24 mouse cellular contexts compared by ENCODE assay signal in genomic region chr12:80909631-80910030, GRCm38 (mm10). TPM values are rescaled to one million over a fixed set of nuclear protein-coding genes. Genes with fewer than 3 reads are reported as not detected.
DNase-seq lines count a peak whose midpoint lies in the region; ATAC-seq and TF ChIP-seq lines count a peak whose summit lies in the region.
"Had no signal": no experiment of that assay in that cellular context is flagged by ENCODE, and none has a peak within 500 bp of the region (broad histone marks: within the 10 kb centered on the region; RNA-seq: fewer than 3 reads in every experiment).

No protein-coding gene starts in this region.

- no peak for TF ChIP-seq POLR2A in liver, adult 2 months (IDR thresholded peaks at IDR 0.05; ENCODE audit: extremely low read depth, insufficient read depth, low read length)

- no peaks in the 10 kb centered on the region for H3K79me2 ChIP-seq in liver, adult 2 months (ENCODE audit: control insufficient read depth, insufficient read depth, low read length)

- H3K27me3 ChIP-seq in liver, adult 2 months (ENCODE audit: control insufficient read depth, insufficient read depth, low read length), result no peaks in the 10 kb centered on the region
- H3K27me3 ChIP-seq in liver, embryonic 13.5 days, result no peaks in the 10 kb centered on the region
- no peaks in the 10 kb centered on the region for H3K27me3 ChIP-seq in liver, embryonic 16.5 days (ENCODE audit: control insufficient read depth, insufficient read depth, low read depth, low read length)
- H3K27me3 ChIP-seq in forebrain, embryonic 12.5 days, result no peaks in the 10 kb centered on the region
- no peaks in the 10 kb centered on the region for H3K27me3 ChIP-seq in intestine, postnatal 0 days (replicated peaks; ENCODE audit: control insufficient read depth, insufficient read depth, low read length)
- H3K27me3 ChIP-seq: forebrain, embryonic 15.5 days; hindbrain, embryonic 12.5 days; hindbrain, embryonic 15.5 days had no signal

- no peak overlapping the region for H3K4me2 ChIP-seq in liver, embryonic 13.5 days
- H3K4me2 ChIP-seq in liver, embryonic 16.5 days (ENCODE audit: low read depth, low read length), result no peak overlapping the region
- H3K4me2 ChIP-seq in forebrain, embryonic 12.5 days, result no peak overlapping the region
- H3K4me2 ChIP-seq in intestine, postnatal 0 days (replicated peaks; ENCODE audit: low read depth), result no peak overlapping the region
- H3K4me2 ChIP-seq: forebrain, embryonic 15.5 days; heart, embryonic 11.5 days; hindbrain, embryonic 12.5 days; hindbrain, embryonic 15.5 days had no signal

- DNase-seq in liver, adult 2 months (ENCODE audit: extremely low read depth, low read depth, low spot score), result peak; percentile 100
- no peak for DNase-seq in liver
- no peak for DNase-seq in liver, embryonic 13.5 days
- DNase-seq in left cerebral cortex, postnatal 4 days, result no peak
- DNase-seq: adrenal gland, adult 2 months; adrenal gland, postnatal 14 days; cerebellum, adult 11 months; cerebellum, adult 9-10 months; cerebellum, postnatal 14 days; gastrocnemius, postnatal 25 days; heart, adult 2 months had no signal

- ATAC-seq in liver, embryonic 13.5 days (ENCODE audit: low read depth), result peak; percentile 80
- peak; percentile 88 for ATAC-seq in liver, embryonic 16.5 days (ENCODE audit: low read depth)
- ATAC-seq in forebrain, embryonic 12.5 days (ENCODE audit: low FRiP score), result no peak
- no peak for ATAC-seq in intestine, postnatal 0 days
- ATAC-seq: CD4-positive, CD25-positive, alpha-beta regulatory T cell, adult 4 months; forebrain, embryonic 15.5 days had no signal

- WGBS in liver, adult 2 months, result 23% methylated on average over 8 of the region's 8 CpGs
- WGBS in liver, embryonic 13.5 days (ENCODE audit: insufficient replicate concordance), result 57% methylated on average over 8 of the region's 8 CpGs
- 54% methylated on average over 8 of the region's 8 CpGs for WGBS in liver, embryonic 16.5 days (ENCODE audit: insufficient replicate concordance)
- 91% methylated on average over 8 of the region's 8 CpGs for WGBS in forebrain, embryonic 12.5 days
- WGBS in intestine, postnatal 0 days, result 52% methylated on average over 8 of the region's 8 CpGs

- no peak for TF ChIP-seq CTCF in liver, adult 2 months (IDR thresholded peaks at IDR 0.05; ENCODE audit: low read depth, low read length)
- no peak for TF ChIP-seq CTCF in intestine, postnatal 0 days (IDR thresholded peaks at IDR 0.05; ENCODE audit: low read depth)

- peak overlapping the region; percentile 75 for H3K27ac ChIP-seq in liver, adult 2 months (replicated peaks; ENCODE audit: insufficient read depth, low read depth, low read length)
- peak overlapping the region; percentile 39; the same call in 1 of the 2 replicates for H3K27ac ChIP-seq in liver, embryonic 13.5 days
- peak overlapping the region; percentile 55 for H3K27ac ChIP-seq in liver, embryonic 16.5 days (ENCODE audit: low read length)
- no peak overlapping the region for H3K27ac ChIP-seq in forebrain, embryonic 12.5 days
- H3K27ac ChIP-seq in intestine, postnatal 0 days (ENCODE audit: low read depth, low read length), result no peak overlapping the region
- H3K27ac ChIP-seq: forebrain, embryonic 10.5 days; forebrain, embryonic 15.5 days; heart, adult 2 months; hindbrain, embryonic 12.5 days; hindbrain, embryonic 15.5 days had no signal

- 0 out of 2 replicates have a peak, but pooled peaks cover 4% of the 10 kb centered on the region for H3K9me3 ChIP-seq in liver, embryonic 13.5 days (replicated peaks)
- no peaks in the 10 kb centered on the region for H3K9me3 ChIP-seq in liver, embryonic 16.5 days (replicated peaks; ENCODE audit: control insufficient read depth, low read length)
- H3K9me3 ChIP-seq in forebrain, embryonic 12.5 days, result 0 out of 2 replicates have a peak, but pooled peaks cover 4% of the 10 kb centered on the region
- H3K9me3 ChIP-seq in intestine, postnatal 0 days (ENCODE audit: control insufficient read depth), result no peaks in the 10 kb centered on the region
- H3K9me3 ChIP-seq: forebrain, embryonic 10.5 days; forebrain, embryonic 15.5 days; hindbrain, embryonic 12.5 days; hindbrain, embryonic 15.5 days had no signal

- no peaks in the 10 kb centered on the region for H3K36me3 ChIP-seq in liver, adult 2 months (ENCODE audit: control insufficient read depth, insufficient read depth, low read length)
- no peaks in the 10 kb centered on the region for H3K36me3 ChIP-seq in liver, embryonic 13.5 days
- H3K36me3 ChIP-seq in liver, embryonic 16.5 days (ENCODE audit: control insufficient read depth, insufficient read depth), result no peaks in the 10 kb centered on the region
- H3K36me3 ChIP-seq in forebrain, embryonic 12.5 days (replicated peaks), result no peaks in the 10 kb centered on the region
- no peaks in the 10 kb centered on the region for H3K36me3 ChIP-seq in intestine, postnatal 0 days (ENCODE audit: control insufficient read depth, insufficient read depth)
- H3K36me3 ChIP-seq: forebrain, embryonic 10.5 days; forebrain, embryonic 15.5 days; hindbrain, embryonic 12.5 days; hindbrain, embryonic 15.5 days had no signal

- no peak overlapping the region for H3K4me3 ChIP-seq in liver, adult 2 months (ENCODE audit: insufficient read depth, low read depth, low read length)
- no peak overlapping the region for H3K4me3 ChIP-seq in liver, embryonic 13.5 days (replicated peaks)
- no peak overlapping the region for H3K4me3 ChIP-seq in liver, embryonic 16.5 days (ENCODE audit: low read depth, low read length)
- H3K4me3 ChIP-seq in forebrain, embryonic 12.5 days (replicated peaks), result no peak overlapping the region
- H3K4me3 ChIP-seq in intestine, postnatal 0 days (ENCODE audit: low read depth, low read length), result no peak overlapping the region
- H3K4me3 ChIP-seq: forebrain, embryonic 10.5 days; forebrain, embryonic 15.5 days; heart, adult 2 months; hindbrain, embryonic 12.5 days; hindbrain, embryonic 15.5 days had no signal

- peaks cover 6% of the 10 kb centered on the region; the same call in 1 of the 2 replicates for H3K4me1 ChIP-seq in liver, adult 2 months (ENCODE audit: control insufficient read depth, insufficient read depth, low read length)
- H3K4me1 ChIP-seq in liver, embryonic 13.5 days (replicated peaks), result no peaks in the 10 kb centered on the region
- no peaks in the 10 kb centered on the region for H3K4me1 ChIP-seq in liver, embryonic 16.5 days (ENCODE audit: control insufficient read depth, low read depth, low read length)
- H3K4me1 ChIP-seq in forebrain, embryonic 12.5 days, result no peaks in the 10 kb centered on the region
- no peaks in the 10 kb centered on the region for H3K4me1 ChIP-seq in intestine, postnatal 0 days (replicated peaks; ENCODE audit: control insufficient read depth, insufficient read depth, low read length)
- H3K4me1 ChIP-seq: forebrain, embryonic 10.5 days; forebrain, embryonic 15.5 days; hindbrain, embryonic 12.5 days; hindbrain, embryonic 15.5 days had no signal

- intact Hi-C loops in left cerebral cortex, postnatal 4 days (cut with DNase I), result no loop called here

- H3K9ac ChIP-seq in liver, adult 2 months (ENCODE audit: low read depth, low read length), result no peak overlapping the region
- no peak overlapping the region for H3K9ac ChIP-seq in liver, embryonic 13.5 days
- no peak overlapping the region for H3K9ac ChIP-seq in liver, embryonic 16.5 days (ENCODE audit: low read depth, low read length)
- no peak overlapping the region for H3K9ac ChIP-seq in forebrain, embryonic 12.5 days
- H3K9ac ChIP-seq in intestine, postnatal 0 days (ENCODE audit: low read depth, low read length), result no peak overlapping the region
- H3K9ac ChIP-seq: forebrain, embryonic 15.5 days; hindbrain, embryonic 12.5 days; hindbrain, embryonic 15.5 days had no signal

RNA-seq across cellular contexts. Expression of gene Srsf5, which starts 35.7 kb away (rescaled TPM):
- total RNA-seq in liver, adult 2 months (2014; rRNA removed), result 232 and 331 TPM in 2 replicates
- polyA plus RNA-seq in liver, adult 2 months (2012; rRNA removed), result 198 and 238 TPM in 2 replicates
- polyA plus RNA-seq in liver, embryonic 13.5 days (2015; fragmentation: Nextera tagmentation; extraction: Ambion mirVana), result 313 and 375 TPM in 2 replicates
- 273 and 294 TPM in 2 replicates for polyA plus RNA-seq in liver, embryonic 16.5 days (2015; fragmentation: Nextera tagmentation; extraction: Ambion mirVana)
- total RNA-seq in left cerebral cortex, postnatal 4 days (2021), result 100 to 1,000 TPM; 307 to 334 TPM
- 656 and 658 TPM in 2 replicates for polyA plus RNA-seq in forebrain, embryonic 12.5 days (2016; fragmentation: Nextera tagmentation; extraction: Ambion mirVana)
- 261 and 328 TPM in 2 replicates for polyA plus RNA-seq in intestine, postnatal 0 days (2015; fragmentation: Nextera tagmentation; extraction: Ambion mirVana)

RNA-seq across cellular contexts. Expression of gene Slc10a1, which starts 58.9 kb away (rescaled TPM):
- 389 and 508 TPM in 2 replicates for total RNA-seq in liver, adult 2 months (2014; rRNA removed)
- 1,193 and 1,387 TPM in 2 replicates for polyA plus RNA-seq in liver, adult 2 months (2012; rRNA removed)
- 0.74 and 0.95 TPM in 2 replicates for polyA plus RNA-seq in liver, embryonic 13.5 days (2015; fragmentation: Nextera tagmentation; extraction: Ambion mirVana)
- 27.0 and 39.5 TPM in 2 replicates for polyA plus RNA-seq in liver, embryonic 16.5 days (2015; fragmentation: Nextera tagmentation; extraction: Ambion mirVana)
- not detected for total RNA-seq in left cerebral cortex, postnatal 4 days (2021)
- 0.99 and 1.4 TPM in 2 replicates for polyA plus RNA-seq in forebrain, embryonic 12.5 days (2016; fragmentation: Nextera tagmentation; extraction: Ambion mirVana)
- 0.43 and 0.56 TPM in 2 replicates for polyA plus RNA-seq in intestine, postnatal 0 days (2015; fragmentation: Nextera tagmentation; extraction: Ambion mirVana)
- total RNA-seq: gastrocnemius, postnatal 25 days; heart, adult 2 months; heart, postnatal 25 days; hematopoietic stem cell, adult 5-6 weeks had no signal
- polyA plus RNA-seq: C2C12; gonadal fat pad, adult 2 months; heart, adult 2 months had no signal

Comparison
In these comparisons a context has a peak if more than half of its experiments do, and no peak if none do; other contexts are left out.
1. RNA of gene Slc10a1, which starts 58.9 kb away (polyA plus RNA-seq): 1,193 to 1,387 TPM in liver, adult 2 months; 27.0 to 39.5 TPM in liver, embryonic 16.5 days, 0.99 to 1.4 TPM in forebrain, embryonic 12.5 days, 0.74 to 0.95 TPM in liver, embryonic 13.5 days and 0.43 to 0.56 TPM in intestine, postnatal 0 days; every median in the first group is over 10 times any median in the second.
2. H3K27ac ChIP-seq: peak in liver, adult 2 months (single experiment), liver, embryonic 13.5 days (single experiment) and liver, embryonic 16.5 days (single experiment); none in forebrain, embryonic 12.5 days (single experiment) and intestine, postnatal 0 days (single experiment).
3. ATAC-seq: peak in liver, embryonic 13.5 days (single experiment) and liver, embryonic 16.5 days (single experiment); none in forebrain, embryonic 12.5 days (single experiment) and intestine, postnatal 0 days (single experiment).